Mouse (Mus musculus) cerebellum, adult 9-11 months (tissue): ENCODE data around the gene Trim59.

Experiments
- DNase-seq: peaks from one replicate; pipeline ENCODE4 v3.0.0; 2022

Gene Trim59

DNA sequence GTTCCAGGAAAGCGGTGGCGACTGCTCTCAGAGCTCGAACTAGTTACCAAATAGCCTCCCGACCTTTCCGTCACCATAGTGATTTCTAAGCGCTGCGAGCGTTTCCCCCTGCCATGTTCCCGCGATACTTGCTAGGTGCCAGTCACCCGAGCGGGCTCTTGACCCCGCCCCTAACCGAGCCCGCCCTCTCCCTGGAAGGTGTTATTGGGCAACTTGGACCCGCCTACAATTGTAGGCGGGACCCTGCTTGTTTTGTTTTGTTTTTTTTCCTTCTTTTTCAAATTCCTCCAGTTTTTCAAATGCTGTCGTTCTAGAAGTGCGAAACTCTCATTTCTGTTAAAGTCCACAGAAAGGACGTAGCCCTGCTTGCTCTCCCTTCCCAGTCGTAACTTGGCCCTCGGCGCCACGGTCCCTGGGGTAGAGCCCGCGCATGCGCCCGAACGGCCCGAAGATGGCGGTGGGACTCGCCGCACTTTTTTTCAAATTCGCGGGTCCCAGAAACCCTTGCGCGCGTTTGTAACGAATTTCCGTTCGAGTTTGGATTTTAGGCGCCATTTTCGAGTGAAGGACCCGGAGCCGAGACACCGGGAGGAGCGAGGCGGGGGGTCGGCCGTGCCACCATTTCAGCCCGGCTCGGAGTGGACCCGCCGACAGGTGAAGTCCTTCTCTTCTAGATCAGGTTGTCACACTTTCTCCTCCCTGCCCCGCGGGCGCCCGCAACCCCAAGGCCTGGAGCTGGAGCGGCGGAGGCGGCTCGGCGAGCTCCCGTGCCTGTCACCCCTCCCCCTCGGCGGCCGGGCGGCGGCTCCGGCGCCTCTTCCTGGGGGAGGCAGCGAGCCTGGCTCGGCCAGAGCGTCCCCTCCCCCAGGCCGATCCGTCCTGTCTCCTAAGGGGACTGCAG, 39.9 kb downstream of the Trim59 start, which contains the start of the genes Ift80 and Smc4:
TSS of gene Ift80 (minus strand) at position 134 of the 901 bp plus-strand sequence.
TSS of gene Smc4 (plus strand) at position 302 of the 901 bp plus-strand sequence.
- DNase-seq: peak; percentile 96

GRCm38 (mm10) chr3:69004055-69004436, 40.5 kb downstream of the Trim59 start:
- DNase-seq: no peak

DNA sequence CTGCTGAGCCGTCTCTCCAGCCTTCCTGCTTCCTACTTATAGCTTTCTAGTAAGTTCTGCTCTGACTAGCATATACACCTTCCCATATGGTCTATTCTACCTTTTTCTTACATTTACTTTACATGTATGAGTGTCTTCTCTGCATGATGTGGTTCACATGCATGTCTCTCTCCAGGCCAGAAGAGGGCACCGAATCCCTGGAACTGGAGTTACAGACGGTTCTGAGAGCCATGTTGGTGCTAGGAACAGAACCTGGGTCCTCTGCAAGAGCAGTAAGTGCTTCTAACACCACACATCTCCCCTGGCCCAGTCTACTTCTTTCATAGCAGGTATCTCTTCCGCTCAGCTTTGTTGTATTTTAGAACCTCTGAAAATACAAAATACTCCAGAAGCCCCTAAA, 41.8 kb downstream of the Trim59 start:
- DNase-seq: no peak

DNA sequence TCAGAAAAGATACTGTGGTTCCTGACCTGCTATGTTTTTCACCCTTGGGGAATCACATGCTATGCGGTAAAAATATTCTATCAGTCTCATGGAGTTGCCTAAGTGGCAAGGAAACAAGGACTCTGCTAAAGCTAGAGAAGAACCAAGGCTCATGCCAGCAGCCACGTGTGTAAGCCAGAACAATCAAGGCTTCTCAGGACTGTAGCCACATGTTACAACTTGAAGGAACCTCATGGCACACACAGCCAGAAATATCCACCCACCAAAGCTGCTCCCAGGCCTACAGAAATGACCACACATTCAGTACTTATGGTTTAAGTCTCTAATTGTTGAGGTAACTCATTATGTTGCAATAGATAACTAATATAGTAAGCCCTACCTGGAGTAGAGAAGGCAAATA, 58.0 kb downstream of the Trim59 start:
- no peak for DNase-seq
